Mouse (Mus musculus) MEL (cell line): Measurements from ENCODE around the gene Hist3h2a.

Experiments used
- BHLHE40 ChIP-seq: IDR thresholded peaks from 2 replicates; pipeline ENCODE4 v1.6.1; 2012; ENCODE audit warnings: low read depth, mild to moderate bottlenecking, inconsistent platforms, low read length, improper control_type of control experiment, borderline replicate concordance
- CTCF ChIP-seq, 3 experiments: IDR thresholded peaks in 2 of 3; conservative IDR thresholded peaks in 1 of 3; 2 replicates each; pipeline ENCODE4 v1.5.1; 2011 to 2012; ENCODE audit warnings: low read length in 3 of 3, low read depth in 2 of 3, mild to moderate bottlenecking in 2 of 3, improper control_type of control experiment in 1 of 3, inconsistent platforms in 1 of 3, mixed read lengths in 1 of 3, moderate library complexity in 1 of 3; ENCODE audit not compliant: control insufficient read depth in 1 of 3, insufficient read depth in 1 of 3, poor library complexity in 1 of 3, severe bottlenecking in 1 of 3
- KAT2A ChIP-seq: conservative IDR thresholded peaks from 2 replicates; pipeline ENCODE4 v1.6.1; 2012; ENCODE audit warnings: low read depth, low read length, improper control_type of control experiment, inconsistent platforms
- POLR2A ChIP-seq, 2 experiments: IDR thresholded peaks; 2 replicates each; pipeline ENCODE4 v1.6.1; 2011 to 2012; ENCODE audit warnings: low read length in 2 of 2, mild to moderate bottlenecking in 2 of 2, control low read depth in 1 of 2, improper control_type of control experiment in 1 of 2, low read depth in 1 of 2, moderate library complexity in 1 of 2; ENCODE audit not compliant: control insufficient read depth in 1 of 2, insufficient read depth in 1 of 2, poor library complexity in 1 of 2
- TBP ChIP-seq: IDR thresholded peaks from 2 replicates; pipeline ENCODE4 v1.8.0; 2011; ENCODE audit warnings: low read depth, low read length, improper control_type of control experiment
- TCF12 ChIP-seq: IDR thresholded peaks from 2 replicates; pipeline ENCODE4 v1.6.1; 2014; ENCODE audit warnings: low read depth, mild to moderate bottlenecking, inconsistent platforms, low read length, improper control_type of control experiment, moderate library complexity

GRCm38 (mm10) chr11:58969659-58970058, 15.2 kb downstream of the Hist3h2a start:
- TF ChIP-seq POLR2A (IDR thresholded peaks at IDR 0.05; ENCODE audit: control insufficient read depth in 1 of 2, insufficient read depth in 1 of 2, low read depth in 1 of 2, low read length in 2 of 2, poor library complexity in 1 of 2) (no peak), TBP (no peak), CTCF (IDR thresholded peaks at IDR 0.05 in 2 of 3, conservative IDR thresholded peaks at IDR 0.05 in 1 of 3; ENCODE audit: control insufficient read depth in 1 of 3, insufficient read depth in 1 of 3, low read depth in 2 of 3, low read length in 3 of 3, poor library complexity in 1 of 3, severe bottlenecking in 1 of 3) (no peak), KAT2A (no peak), TCF12 (no peak), BHLHE40 (no peak)
